Mouse (Mus musculus): ENCODE measurements around the gene Zfyve19. TPM values are rescaled to one million over a fixed set of nuclear protein-coding genes. Genes with fewer than 3 reads are reported as not detected.
A peak's percentile ranks its signal among the peaks of the same experiment; 100 is the strongest.

The Zfyve19 gene
- polyA plus RNA-seq (2015; fragmentation: Nextera tagmentation; extraction: Ambion mirVana): 19.0 and 21.6 TPM in 2 replicates

DNA sequence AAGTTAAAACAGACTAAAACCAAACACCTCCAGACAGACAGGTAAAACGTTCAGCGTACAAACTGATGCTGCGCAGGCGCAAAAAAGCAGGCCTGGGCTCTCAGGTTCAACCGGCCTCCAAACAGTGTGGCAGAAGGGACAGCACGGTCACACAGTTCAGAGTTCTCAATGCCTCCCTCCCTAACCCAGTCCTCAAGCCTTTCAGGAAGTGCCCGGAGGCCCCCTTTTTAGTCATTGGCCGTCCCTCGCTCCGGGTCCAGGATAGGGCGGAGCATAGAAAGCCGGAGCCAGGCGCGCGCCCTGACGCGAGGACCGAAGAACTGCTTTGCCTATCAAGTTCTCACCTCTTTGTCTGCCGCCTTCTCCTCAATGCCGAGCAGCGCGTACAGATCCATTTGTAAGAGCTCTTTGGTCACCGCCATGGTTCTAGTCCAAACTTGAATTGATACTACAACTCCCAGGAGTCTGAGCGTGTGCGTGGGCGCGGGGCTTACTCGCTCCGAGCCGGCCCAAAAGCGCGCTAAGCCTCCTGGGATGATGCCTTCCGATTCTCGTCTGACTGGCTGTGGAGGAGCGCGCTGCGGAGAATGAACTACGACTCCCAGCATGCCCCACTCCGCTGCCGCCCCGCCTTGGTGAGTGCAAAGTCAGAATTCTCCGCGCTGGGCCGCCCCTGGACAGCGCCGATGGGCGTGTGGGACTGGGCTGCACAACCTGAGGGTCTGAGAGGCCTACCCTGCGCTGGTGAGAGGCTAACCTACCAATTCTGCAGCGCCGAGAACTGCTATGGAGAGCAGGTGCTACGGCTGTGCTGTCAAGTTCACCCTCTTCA lies at the start of gene Zfyve19, which contains the start of gene Dnajc17:
Gene Zfyve19 (plus strand): TSS at position 274 of the 832 bp plus-strand sequence.
Gene Dnajc17 (minus strand): TSS at position 452 of the 832 bp plus-strand sequence.
- Histone ChIP-seq H3K4me2 (peak within 1 kb of the TSS; percentile 85), H3K27ac (replicated peaks) (peak within 1 kb of the TSS; percentile 88), H3K9ac (peak within 1 kb of the TSS; percentile 78), H3K36me3 (replicated peaks) (peaks cover 14% of the 10 kb centered on the region), H3K9me3 (replicated peaks) (no peaks in the 10 kb centered on the region), H3K4me3 (replicated peaks) (peak within 1 kb of the TSS; percentile 85), H3K27me3 (no peaks in the 10 kb centered on the region), H3K4me1 (replicated peaks) (peaks cover 26% of the 10 kb centered on the region)
- under 1% methylated on average over 51 of the region's 51 CpGs for WGBS (ENCODE audit: insufficient replicate concordance)
- ATAC-seq (ENCODE audit: insufficient read depth): peak; percentile 94

DNA sequence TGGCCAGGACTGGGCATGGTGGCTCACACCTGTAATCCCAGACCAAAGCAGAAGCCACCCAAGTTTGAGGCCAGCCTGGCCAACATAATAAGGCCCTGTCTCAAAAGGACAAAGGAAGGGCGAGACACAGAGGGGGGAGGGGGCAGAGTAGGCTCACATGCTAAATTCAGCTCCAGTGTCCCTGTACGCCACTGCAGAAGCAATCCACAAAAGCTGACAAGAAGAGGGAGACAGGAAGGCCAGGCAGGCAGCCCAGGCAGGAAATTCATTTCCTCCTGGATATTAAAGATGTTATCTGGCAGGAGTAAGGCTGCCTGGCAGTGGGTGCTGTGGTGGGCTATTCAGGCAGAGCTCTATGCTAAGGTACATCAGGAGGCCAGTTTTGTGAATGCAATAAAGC lies 47.2 kb upstream of the Zfyve19 start:
- H3K9ac ChIP-seq: no peak overlapping the region
- ATAC-seq (ENCODE audit: insufficient read depth): no peak
- no peak overlapping the region for H3K4me3 ChIP-seq (replicated peaks)
- no peaks in the 10 kb centered on the region for H3K9me3 ChIP-seq (replicated peaks)
- 58% methylated on average over 2 of the region's 2 CpGs for WGBS (ENCODE audit: insufficient replicate concordance)
- H3K36me3 ChIP-seq (replicated peaks): no peaks in the 10 kb centered on the region
- H3K27me3 ChIP-seq: peaks cover 33% of the 10 kb centered on the region
- no peak overlapping the region for H3K4me2 ChIP-seq
- no peak overlapping the region for H3K27ac ChIP-seq (replicated peaks)
- H3K4me1 ChIP-seq (replicated peaks): peaks cover 16% of the 10 kb centered on the region

DNA sequence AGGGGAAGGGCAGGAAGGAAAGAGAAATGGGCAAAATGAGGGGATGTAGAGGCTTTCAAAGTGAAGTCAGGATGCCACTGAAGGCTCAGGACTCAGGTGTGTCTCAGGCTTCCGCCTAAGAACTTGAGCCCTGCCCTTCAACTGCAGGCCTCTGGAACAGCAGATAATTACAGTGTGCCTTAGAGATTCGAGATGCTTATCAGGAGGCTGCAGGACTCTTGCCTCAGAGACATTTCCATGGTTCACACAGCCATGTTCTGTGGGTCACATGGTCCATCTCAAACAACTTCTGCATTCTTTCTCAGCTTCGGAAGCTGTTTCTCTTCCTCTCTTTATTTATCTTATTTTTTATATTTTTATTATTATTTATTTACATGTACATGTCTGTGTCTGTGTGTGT lies 45.3 kb upstream of the Zfyve19 start:
- Histone ChIP-seq H3K4me3 (replicated peaks) (no peak overlapping the region), H3K4me2 (peak overlapping the region; percentile 15; the same call in 1 of the 2 replicates), H3K4me1 (replicated peaks) (peaks cover 23% of the 10 kb centered on the region), H3K9ac (no peak overlapping the region), H3K27ac (replicated peaks) (no peak overlapping the region), H3K36me3 (replicated peaks) (no peaks in the 10 kb centered on the region), H3K27me3 (peaks cover 52% of the 10 kb centered on the region), H3K9me3 (replicated peaks) (no peaks in the 10 kb centered on the region)
- WGBS (ENCODE audit: insufficient replicate concordance): 10% methylated on average over 3 of the region's 3 CpGs
- ATAC-seq (ENCODE audit: insufficient read depth): 0 out of 2 replicates have a peak, but pooled peaks have one; percentile 5

DNA sequence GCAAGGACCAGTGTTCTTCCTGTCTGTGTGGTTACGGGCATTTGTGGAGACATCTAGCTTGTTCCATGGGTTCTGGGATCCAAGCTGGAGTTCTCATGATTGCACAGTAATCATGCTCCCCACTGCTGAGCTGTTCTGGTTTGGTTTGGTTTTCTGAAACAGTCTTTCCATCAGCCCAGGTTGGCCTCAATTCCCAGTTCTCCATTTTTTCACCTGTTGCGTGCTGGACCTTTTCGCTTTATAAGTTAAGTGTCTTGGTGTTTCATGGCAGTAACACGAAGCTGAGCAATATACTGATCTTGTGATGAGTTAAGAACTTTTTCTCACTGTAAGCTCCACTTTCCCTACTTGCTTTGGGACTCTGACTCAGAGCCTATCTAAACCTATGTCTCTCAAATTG lies 44.4 kb upstream of the Zfyve19 start:
- no peak for ATAC-seq (ENCODE audit: insufficient read depth)
- H3K4me3 ChIP-seq (replicated peaks): no peak overlapping the region
- WGBS (ENCODE audit: insufficient replicate concordance): 86% methylated on average over 4 of the region's 4 CpGs
- H3K9me3 ChIP-seq (replicated peaks): no peaks in the 10 kb centered on the region
- no peaks in the 10 kb centered on the region for H3K36me3 ChIP-seq (replicated peaks)
- no peak overlapping the region for H3K9ac ChIP-seq
- H3K4me2 ChIP-seq: no peak overlapping the region
- peaks cover 24% of the 10 kb centered on the region for H3K4me1 ChIP-seq (replicated peaks)
- H3K27ac ChIP-seq (replicated peaks): no peak overlapping the region
- peaks cover 60% of the 10 kb centered on the region for H3K27me3 ChIP-seq

DNA sequence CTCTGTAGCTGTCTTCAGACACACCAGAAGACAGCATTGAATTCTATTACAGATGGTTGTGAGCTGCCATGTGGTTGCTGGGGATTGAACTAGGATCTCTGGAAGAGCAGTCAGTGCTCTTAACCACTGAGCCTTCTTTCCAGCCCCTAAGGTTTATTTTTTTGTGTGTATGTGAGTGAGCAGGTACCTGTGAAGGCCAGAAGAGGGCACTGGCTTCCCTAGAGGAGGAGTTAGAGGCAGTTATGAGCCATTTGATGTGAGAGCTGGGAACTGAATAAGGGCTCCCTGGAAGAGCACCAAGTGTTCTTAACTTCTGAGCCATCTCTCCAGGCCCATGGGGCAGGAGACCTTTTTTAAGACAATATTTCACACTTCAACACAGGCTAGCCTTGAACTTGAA lies 43.0 kb upstream of the Zfyve19 start:
- no peaks in the 10 kb centered on the region for H3K9me3 ChIP-seq (replicated peaks)
- no peak for ATAC-seq (ENCODE audit: insufficient read depth)
- H3K4me1 ChIP-seq (replicated peaks): peaks cover 27% of the 10 kb centered on the region
- H3K36me3 ChIP-seq (replicated peaks): no peaks in the 10 kb centered on the region
- no peak overlapping the region for H3K4me2 ChIP-seq
- no peak overlapping the region for H3K27ac ChIP-seq (replicated peaks)
- no peak overlapping the region for H3K4me3 ChIP-seq (replicated peaks)
- H3K27me3 ChIP-seq: peaks cover 65% of the 10 kb centered on the region
- no peak overlapping the region for H3K9ac ChIP-seq

DNA sequence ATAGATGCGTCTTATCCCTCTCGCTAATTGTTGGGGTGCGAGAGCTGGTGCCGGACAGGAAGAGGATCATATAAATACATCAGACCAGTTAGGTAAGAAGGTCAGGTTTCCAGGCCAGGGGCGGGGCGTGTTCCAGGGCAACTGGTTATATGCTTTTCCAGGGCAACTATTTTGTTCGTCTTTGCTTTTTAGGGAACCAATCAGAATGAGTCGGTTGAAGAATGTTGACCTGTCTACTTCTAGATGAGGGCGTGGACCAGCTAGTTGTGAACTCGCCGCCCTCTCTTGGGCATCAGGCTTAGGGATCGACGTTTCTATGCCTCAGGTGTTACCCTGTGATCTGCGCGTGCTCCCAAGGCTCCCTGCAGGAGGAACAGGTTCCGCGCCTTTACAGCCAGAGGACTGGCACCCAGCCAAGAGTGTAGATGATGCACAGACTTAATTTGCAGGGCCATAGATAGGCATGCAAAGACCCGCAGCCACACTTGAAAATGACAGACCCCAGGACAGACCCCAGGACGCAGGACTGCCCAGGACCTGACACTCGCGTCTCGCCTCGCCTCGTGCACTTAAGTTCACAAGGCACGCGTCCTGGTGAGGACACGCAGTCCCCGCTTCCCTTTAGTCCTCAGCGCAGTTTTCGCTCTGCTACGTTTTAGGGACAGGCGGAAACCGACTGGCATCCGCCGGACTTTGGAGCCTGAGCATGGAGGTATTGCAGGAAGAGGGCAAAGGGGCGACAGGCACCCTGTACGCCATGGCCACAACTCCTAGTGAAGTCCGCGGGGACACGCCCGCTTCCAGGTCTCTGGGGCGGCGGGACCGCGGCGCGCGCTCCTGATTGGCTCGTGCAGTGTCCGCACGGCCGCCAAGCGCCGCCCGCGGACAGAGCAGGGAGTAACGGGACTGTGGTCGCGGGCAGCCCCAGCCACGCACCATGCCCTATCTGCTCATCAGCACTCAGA lies 41.2 kb upstream of the Zfyve19 start, which contains the start of gene Gchfr:
Gene Gchfr (plus strand): TSS at position 873 of the 965 bp plus-strand sequence.
- Histone ChIP-seq H3K4me3 (replicated peaks) (peak within 1 kb of the TSS; percentile 60), H3K27ac (replicated peaks) (peak within 1 kb of the TSS; percentile 65), H3K9me3 (replicated peaks) (no peaks in the 10 kb centered on the region), H3K36me3 (replicated peaks) (0 out of 2 replicates have a peak, but pooled peaks cover 7% of the 10 kb centered on the region), H3K4me2 (peak within 1 kb of the TSS; percentile 80), H3K27me3 (peaks cover 65% of the 10 kb centered on the region), H3K9ac (peak within 1 kb of the TSS; percentile 52), H3K4me1 (replicated peaks) (peaks cover 31% of the 10 kb centered on the region)
- ATAC-seq (ENCODE audit: insufficient read depth): peak; percentile 84
- 1% methylated on average over 60 of the region's 60 CpGs for WGBS (ENCODE audit: insufficient replicate concordance)

DNA sequence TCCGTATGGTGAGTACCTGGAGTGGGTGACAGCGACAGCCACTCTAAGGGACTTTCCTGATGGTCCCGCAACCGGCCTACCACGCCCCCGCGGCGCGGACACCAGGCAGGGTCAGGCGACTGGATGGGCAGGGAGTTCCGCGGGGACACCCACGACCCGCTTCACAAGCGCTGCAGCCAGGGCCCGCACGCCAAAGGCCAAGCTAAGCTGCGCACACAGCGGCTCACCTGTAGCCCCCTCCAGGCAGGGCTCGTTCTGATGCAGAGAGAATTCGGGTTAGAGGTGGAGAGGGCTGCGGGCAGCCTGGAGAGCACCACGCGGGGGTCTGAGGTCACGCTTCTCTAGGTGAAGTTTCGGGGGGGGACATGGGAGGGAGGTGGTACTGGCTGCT lies 40.6 kb upstream of the Zfyve19 start:
- WGBS (ENCODE audit: insufficient replicate concordance): 3% methylated on average over 26 of the region's 26 CpGs
- peak overlapping the region; percentile 60 for H3K4me3 ChIP-seq (replicated peaks)
- no peaks in the 10 kb centered on the region for H3K9me3 ChIP-seq (replicated peaks)
- 0 out of 2 replicates have a peak, but pooled peaks cover 9% of the 10 kb centered on the region for H3K36me3 ChIP-seq (replicated peaks)
- H3K27me3 ChIP-seq: peaks cover 65% of the 10 kb centered on the region
- peak overlapping the region; percentile 52 for H3K9ac ChIP-seq
- peaks cover 36% of the 10 kb centered on the region for H3K4me1 ChIP-seq (replicated peaks)
- peak overlapping the region; percentile 55; the same call in 1 of the 2 replicates for H3K27ac ChIP-seq (replicated peaks)
- no peak for ATAC-seq (ENCODE audit: insufficient read depth)
- peak overlapping the region; percentile 80 for H3K4me2 ChIP-seq

DNA sequence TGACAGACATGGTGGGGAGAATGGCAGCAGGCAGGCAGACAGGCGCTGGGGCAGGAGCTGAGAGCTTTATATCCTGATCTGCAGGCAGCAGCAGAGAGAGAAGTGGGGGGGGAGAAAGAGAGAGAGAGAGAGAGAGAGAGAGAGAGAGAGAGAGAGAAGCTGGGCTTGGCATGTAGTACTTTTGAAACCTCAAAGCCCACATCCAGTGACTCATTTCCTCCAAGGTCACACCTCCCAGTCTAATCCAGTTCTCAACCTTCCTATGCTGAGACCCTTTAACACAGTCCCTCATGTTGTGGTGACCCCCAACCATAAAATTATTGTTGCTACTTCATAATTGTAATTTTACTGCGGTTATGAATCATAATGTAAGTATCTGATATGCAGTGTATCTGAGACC lies 38.1 kb upstream of the Zfyve19 start:
- H3K4me2 ChIP-seq: no peak overlapping the region
- no peak overlapping the region for H3K27ac ChIP-seq (replicated peaks)
- ATAC-seq (ENCODE audit: insufficient read depth): no peak
- no peak overlapping the region for H3K4me3 ChIP-seq (replicated peaks)
- H3K36me3 ChIP-seq (replicated peaks): 0 out of 2 replicates have a peak, but pooled peaks cover 9% of the 10 kb centered on the region
- WGBS (ENCODE audit: insufficient replicate concordance): 54% methylated on average over 2 of the region's 2 CpGs
- peaks cover 46% of the 10 kb centered on the region for H3K4me1 ChIP-seq (replicated peaks)
- H3K27me3 ChIP-seq: peaks cover 46% of the 10 kb centered on the region
- no peaks in the 10 kb centered on the region for H3K9me3 ChIP-seq (replicated peaks)
- no peak overlapping the region for H3K9ac ChIP-seq

DNA sequence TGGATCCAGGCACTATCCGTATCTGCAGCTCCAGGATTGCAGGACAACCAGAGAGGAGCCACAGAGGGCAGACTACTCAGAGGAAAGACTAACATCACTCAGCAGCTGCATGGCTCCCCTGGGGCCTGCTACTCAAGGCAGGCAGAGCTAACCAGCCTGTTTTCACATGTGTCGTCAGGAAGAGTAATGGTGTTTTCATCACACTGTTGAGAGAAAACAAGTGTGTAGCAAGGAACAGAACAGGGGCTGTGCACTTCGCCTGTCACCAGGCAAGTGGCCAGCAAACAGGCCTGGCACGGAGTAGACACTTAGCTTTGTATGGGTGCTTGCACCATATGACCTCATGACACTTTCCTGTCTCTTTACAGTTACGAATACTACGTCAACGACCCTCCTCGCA lies 36.8 kb upstream of the Zfyve19 start:
- H3K9ac ChIP-seq: no peak overlapping the region
- 73% methylated on average over 8 of the region's 8 CpGs for WGBS (ENCODE audit: insufficient replicate concordance)
- 0 out of 2 replicates have a peak, but pooled peaks cover 9% of the 10 kb centered on the region for H3K36me3 ChIP-seq (replicated peaks)
- H3K4me3 ChIP-seq (replicated peaks): no peak overlapping the region
- peaks cover 45% of the 10 kb centered on the region for H3K4me1 ChIP-seq (replicated peaks)
- peaks cover 33% of the 10 kb centered on the region for H3K27me3 ChIP-seq
- H3K4me2 ChIP-seq: no peak overlapping the region
- H3K9me3 ChIP-seq (replicated peaks): no peaks in the 10 kb centered on the region
- no peak for ATAC-seq (ENCODE audit: insufficient read depth)
- H3K27ac ChIP-seq (replicated peaks): no peak overlapping the region

DNA sequence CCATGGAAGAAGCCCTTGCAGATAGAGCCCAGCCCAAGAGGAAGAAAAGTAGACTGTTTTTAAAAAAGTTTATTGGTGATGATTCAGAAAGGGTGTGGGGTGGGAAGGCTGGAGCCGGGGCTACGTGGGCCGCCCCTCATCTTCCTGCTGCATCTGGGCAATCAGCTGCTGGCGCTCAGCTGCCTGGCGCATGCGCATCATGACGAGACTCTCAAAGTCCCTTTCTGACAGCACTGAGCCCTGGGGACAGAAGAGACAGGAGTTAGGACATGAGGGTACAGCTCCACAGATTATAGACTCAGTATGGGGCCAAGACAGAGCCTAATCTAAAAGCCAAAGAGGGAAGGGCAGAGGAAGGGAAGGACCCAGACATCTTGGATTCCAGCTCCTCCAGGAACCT lies 36.0 kb upstream of the Zfyve19 start:
- no peak overlapping the region for H3K4me2 ChIP-seq
- H3K9ac ChIP-seq: 0 out of 2 replicates have a peak overlapping the region, but pooled peaks have one; percentile 6
- WGBS (ENCODE audit: insufficient replicate concordance): 75% methylated on average over 7 of the region's 7 CpGs
- no peak overlapping the region for H3K4me3 ChIP-seq (replicated peaks)
- H3K27ac ChIP-seq (replicated peaks): 0 out of 2 replicates have a peak overlapping the region, but pooled peaks have one; percentile 41
- 0 out of 2 replicates have a peak, but pooled peaks cover 9% of the 10 kb centered on the region for H3K36me3 ChIP-seq (replicated peaks)
- no peaks in the 10 kb centered on the region for H3K9me3 ChIP-seq (replicated peaks)
- ATAC-seq (ENCODE audit: insufficient read depth): no peak
- peaks cover 25% of the 10 kb centered on the region for H3K27me3 ChIP-seq
- H3K4me1 ChIP-seq (replicated peaks): peaks cover 36% of the 10 kb centered on the region
